8 mouse cellular contexts compared by ENCODE assay signal in the genomic region with DNA sequence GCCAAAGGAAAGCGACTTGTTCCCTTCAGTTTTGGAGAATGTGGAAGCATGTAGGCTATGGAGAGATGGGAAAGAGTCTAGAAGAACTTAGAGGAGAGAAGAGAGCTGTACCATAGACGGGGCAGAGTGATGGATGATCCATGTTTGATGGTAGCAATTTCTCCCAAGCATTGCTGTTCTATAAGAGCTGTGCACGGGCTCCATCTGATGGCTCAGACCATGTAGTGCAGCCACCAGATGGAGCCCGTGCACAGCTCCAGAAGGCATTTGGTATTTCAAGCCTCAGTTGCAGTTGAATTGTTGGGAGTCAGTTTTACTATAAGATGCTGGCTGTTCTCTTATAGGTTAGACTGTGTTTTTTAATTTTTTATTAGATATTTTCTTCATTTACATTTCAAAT. TPM values are rescaled to one million over a fixed set of nuclear protein-coding genes. Genes with fewer than 3 reads are reported as not detected.
DNase-seq lines count a peak whose midpoint lies in the region; TF ChIP-seq lines count a peak whose summit lies in the region.

No protein-coding gene starts in this region.

- H3K9ac ChIP-seq in ES-Bruce4 (ENCODE audit: low read depth, poor library complexity, severe bottlenecking), result no peak overlapping the region

- no peaks in the 10 kb centered on the region for H3K27me3 ChIP-seq in ES-Bruce4 (ENCODE audit: control insufficient read depth, insufficient read depth, low read length, poor library complexity, severe bottlenecking)
- no peaks in the 10 kb centered on the region for H3K27me3 ChIP-seq in kidney, adult 2 months (replicated peaks; ENCODE audit: control insufficient read depth, insufficient read depth, low read length)

- no peaks in the 10 kb centered on the region for H3K4me1 ChIP-seq in ES-Bruce4 (ENCODE audit: control insufficient read depth, insufficient read depth, low read length)
- peaks cover 6% of the 10 kb centered on the region; the same call in 1 of the 2 replicates for H3K4me1 ChIP-seq in kidney, adult 2 months (ENCODE audit: control insufficient read depth, insufficient read depth, low read length)

- peak; percentile 53 to 83 for DNase-seq in adrenal gland, adult (ENCODE audit: inconsistent age in 2 of 2, low spot score in 1 of 2)
- DNase-seq in adrenal gland, postnatal 4 days (ENCODE audit: low spot score in 2 of 2), result no peak
- DNase-seq in cerebellum, adult 18-20 months, result peak; percentile 72 to 81
- DNase-seq in forelimb bud, embryonic 11.5 days (ENCODE audit: low read depth, low spot score), result peak; percentile 57
- DNase-seq in kidney, adult 2 months, result peak; percentile 56
- peak; percentile 42 to 49 for DNase-seq in lung, adult 18-20 months
- DNase-seq in retina, postnatal 7 days (ENCODE audit: low read depth, low spot score), result peak; percentile 38

- TF ChIP-seq POLR2A in ES-Bruce4 (IDR thresholded peaks at IDR 0.05; ENCODE audit: insufficient read depth, low read length), result no peak
- no peak for TF ChIP-seq POLR2A in kidney, adult 2 months (IDR thresholded peaks at IDR 0.05; ENCODE audit: low read depth, low read length)

- no peak overlapping the region for H3K27ac ChIP-seq in ES-Bruce4 (ENCODE audit: insufficient read depth, low read length)
- no peak overlapping the region for H3K27ac ChIP-seq in kidney, adult 2 months (ENCODE audit: insufficient read depth, low read depth, low read length)

- TF ChIP-seq EP300 in ES-Bruce4 (IDR thresholded peaks at IDR 0.05; ENCODE audit: insufficient read depth, low read depth, low read length), result no peak

- WGBS in kidney, adult 2 months, result 17% methylated on average over 4 of the region's 4 CpGs

- H3K9me3 ChIP-seq in ES-Bruce4 (replicated peaks; ENCODE audit: control insufficient read depth, insufficient read depth, low read length, poor library complexity, severe bottlenecking), result no peaks in the 10 kb centered on the region

- peak; percentile 33 for TF ChIP-seq CTCF in ES-Bruce4 (IDR thresholded peaks at IDR 0.05; ENCODE audit: low read depth, low read length)
- TF ChIP-seq CTCF in kidney, adult 2 months (conservative IDR thresholded peaks at IDR 0.05; ENCODE audit: insufficient read depth, insufficient read length, low read depth, low read length), result peak; percentile 67

- H3K4me3 ChIP-seq in ES-Bruce4 (ENCODE audit: low read depth, low read length), result no peak overlapping the region
- no peak overlapping the region for H3K4me3 ChIP-seq in kidney, adult 2 months (ENCODE audit: insufficient read depth, low read depth, low read length)

- no peaks in the 10 kb centered on the region; the same call in 1 of the 2 replicates for H3K36me3 ChIP-seq in ES-Bruce4 (ENCODE audit: control insufficient read depth, insufficient read depth, low read length, poor library complexity, severe bottlenecking)
- H3K36me3 ChIP-seq in kidney, adult 2 months (ENCODE audit: control insufficient read depth, insufficient read depth, low read length), result no peaks in the 10 kb centered on the region; the same call in 1 of the 2 replicates

RNA-seq across cellular contexts. Expression of a gene that starts 56.9 kb away (rescaled TPM):
- 10 to 100 TPM; 35.7 to 39.8 TPM for total RNA-seq in adrenal gland, postnatal 4 days (2021)
- polyA plus RNA-seq in ES-Bruce4 (2011; ENCODE audit: insufficient read depth, insufficient read length, low read depth, missing spikeins), result 67.6 and 73.0 TPM in 2 replicates
- 12.5 and 13.2 TPM in 2 replicates for polyA plus RNA-seq in kidney, adult 2 months (2012; rRNA removed)

Comparison
In these comparisons a context has a peak if more than half of its experiments do, and no peak if none do; other contexts are left out.
1. DNase-seq: peak in adrenal gland, adult (2 of 2), cerebellum, adult 18-20 months (2 of 2), forelimb bud, embryonic 11.5 days (single experiment), kidney, adult 2 months (single experiment), lung, adult 18-20 months (2 of 2) and retina, postnatal 7 days (single experiment); none in adrenal gland, postnatal 4 days (0 of 2).